Mouse (Mus musculus): ENCODE results near the gene Enpp6.

DNA sequence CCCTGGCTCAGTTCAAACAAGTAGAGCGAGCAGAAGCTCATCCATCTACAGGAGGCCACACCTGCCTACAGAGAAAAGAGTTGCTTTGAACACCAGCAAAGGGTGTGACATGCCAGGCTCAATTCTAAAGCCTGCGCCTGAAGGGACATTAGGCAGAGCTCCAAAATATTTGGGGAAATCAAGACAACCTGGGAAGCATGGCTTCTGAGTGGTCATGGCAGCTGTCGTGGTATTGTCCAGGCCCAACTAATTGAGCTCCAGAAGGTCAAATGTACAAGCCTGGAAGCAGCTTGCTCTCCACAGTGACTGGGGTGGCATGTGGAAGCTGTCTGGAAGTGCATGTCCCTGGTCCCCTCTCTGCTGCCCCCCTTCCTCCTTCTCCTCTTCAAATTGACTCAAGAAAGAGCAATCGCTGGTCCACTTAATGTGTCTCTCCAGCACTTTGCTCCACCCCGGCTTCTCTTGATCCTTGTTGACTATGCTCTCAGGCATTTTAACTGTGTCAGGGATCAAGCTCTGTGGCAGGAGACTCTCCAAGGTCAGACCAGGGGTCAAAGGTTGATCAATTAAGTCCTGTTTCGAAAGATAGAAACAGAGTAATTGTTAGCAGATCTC is 89.4 kb downstream of the Enpp6 start:
- TF ChIP-seq CTCF (IDR thresholded peaks at IDR 0.05; ENCODE audit: low read depth) (no peak), EP300 (IDR thresholded peaks at IDR 0.05; ENCODE audit: low read depth) (no peak)

Data from liver, postnatal 0 days (tissue).